Mouse (Mus musculus) neural tube, postnatal 0 days (tissue): ENCODE measurements around the gene Rnf225. TPM values are rescaled to one million over a fixed set of nuclear protein-coding genes. Genes with fewer than 3 reads are reported as not detected.

ENCODE experiments used
- polyA plus RNA-seq: library from polyadenylated mRNA; unstranded; fragments of >200 nt; fragmentation: Nextera tagmentation; extraction: Ambion mirVana; gene quantifications from 2 replicates; pipeline ENCODE4 v1.2.1, GENCODE M21; 2015

Gene Rnf225
- polyA plus RNA-seq, result 1.0 and 1.6 TPM in 2 replicates

DNA sequence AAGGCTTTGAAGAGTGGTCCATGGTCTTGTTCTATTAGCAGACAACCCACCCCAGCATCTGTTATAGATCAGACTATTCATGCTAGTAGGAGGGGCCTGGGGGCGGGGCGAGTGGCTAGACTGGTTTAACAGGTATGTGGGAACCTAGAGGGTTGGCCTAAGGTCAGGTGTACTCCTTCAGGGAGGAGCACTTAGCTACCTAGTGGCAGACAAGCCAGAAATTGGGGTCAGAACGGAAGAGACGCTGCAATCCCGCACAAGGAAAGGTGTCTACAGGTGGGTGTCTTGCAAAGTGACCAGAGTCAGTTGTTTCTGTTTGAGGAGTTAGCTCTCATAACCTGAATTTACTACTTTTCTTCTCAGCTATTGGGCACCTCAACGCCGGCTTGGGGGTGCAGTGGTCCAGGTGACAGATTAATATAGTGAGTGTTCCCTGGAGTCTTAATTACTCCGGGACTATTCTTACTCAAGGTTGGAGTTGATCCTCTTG lies at the start of gene Rnf225:
Rnf225 (plus strand) TSS at position 226 of the 490 bp plus-strand sequence.

DNA sequence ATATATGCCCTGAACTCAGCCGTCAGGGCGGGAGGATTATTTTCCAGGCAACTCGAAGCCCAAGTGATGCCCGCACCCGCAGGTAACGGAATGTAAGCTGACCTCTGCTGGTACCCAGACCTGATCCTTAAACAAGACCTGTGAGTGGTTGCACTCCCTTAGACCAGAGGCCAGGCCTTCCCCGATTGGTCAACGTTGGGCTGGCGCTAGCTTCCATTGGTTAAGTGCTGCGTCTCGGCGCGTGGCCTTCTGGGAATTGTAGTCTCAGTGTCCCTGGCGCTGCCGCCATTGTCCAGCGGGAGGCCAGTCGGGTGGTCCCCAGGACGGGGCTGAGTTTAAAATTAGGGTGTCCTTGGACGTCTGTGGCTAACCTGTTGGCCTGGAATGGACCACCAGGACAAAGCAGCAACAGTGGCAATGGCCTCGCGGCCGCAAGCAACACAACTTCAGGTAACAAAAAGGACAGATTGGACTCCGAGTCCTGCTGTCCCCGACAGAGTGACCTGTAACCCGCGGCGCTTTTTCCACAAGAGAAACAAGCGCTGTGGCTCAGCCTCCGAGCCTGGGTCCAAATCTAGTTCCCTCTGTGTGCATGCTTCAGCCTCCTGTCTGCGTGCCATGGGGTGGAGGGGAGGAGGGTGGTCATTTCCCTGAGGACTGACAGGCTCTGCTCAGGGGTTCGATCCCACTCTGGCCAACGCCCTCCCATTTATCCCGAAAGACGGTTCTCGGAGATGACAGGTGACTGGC lies 46.1 kb upstream of the Rnf225 start, which contains the start of gene Zfp128:
Zfp128 (plus strand) TSS at position 267 of the 750 bp plus-strand sequence.

GRCm38 (mm10) chr7:12897655-12898410 lies 29.4 kb upstream of the Rnf225 start, which contains the start of gene Zscan22:
Zscan22 (plus strand) TSS chr7:12897815.

GRCm38 (mm10) chr7:12921705-12922465 lies 5.3 kb upstream of the Rnf225 start, which contains the start of gene Rps5:
Rps5 (plus strand) TSS chr7:12922290.

DNA sequence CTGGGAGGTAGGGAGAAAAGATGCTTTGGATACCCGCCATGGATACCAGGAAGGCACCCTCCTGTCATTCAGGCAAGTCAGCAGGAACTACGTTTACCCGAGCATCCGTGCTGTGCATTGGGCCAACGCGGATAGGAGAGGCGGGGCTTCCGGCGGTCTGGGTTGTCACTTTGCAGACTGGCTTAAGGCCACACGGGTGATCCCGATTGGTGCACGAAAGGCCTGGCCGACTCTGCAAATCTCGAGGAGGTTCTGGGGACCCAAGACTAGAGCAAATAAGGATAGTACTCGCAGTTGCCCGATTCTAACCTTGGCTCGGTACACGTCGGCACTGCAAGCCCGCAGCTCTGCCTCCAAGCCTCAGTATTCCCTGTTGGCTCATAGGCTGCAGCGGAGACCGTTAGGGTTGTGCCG lies 38.5 kb downstream of the Rnf225 start, which contains the start of gene Zfp324:
Zfp324 (plus strand) TSS at position 161 of the 414 bp plus-strand sequence.

DNA sequence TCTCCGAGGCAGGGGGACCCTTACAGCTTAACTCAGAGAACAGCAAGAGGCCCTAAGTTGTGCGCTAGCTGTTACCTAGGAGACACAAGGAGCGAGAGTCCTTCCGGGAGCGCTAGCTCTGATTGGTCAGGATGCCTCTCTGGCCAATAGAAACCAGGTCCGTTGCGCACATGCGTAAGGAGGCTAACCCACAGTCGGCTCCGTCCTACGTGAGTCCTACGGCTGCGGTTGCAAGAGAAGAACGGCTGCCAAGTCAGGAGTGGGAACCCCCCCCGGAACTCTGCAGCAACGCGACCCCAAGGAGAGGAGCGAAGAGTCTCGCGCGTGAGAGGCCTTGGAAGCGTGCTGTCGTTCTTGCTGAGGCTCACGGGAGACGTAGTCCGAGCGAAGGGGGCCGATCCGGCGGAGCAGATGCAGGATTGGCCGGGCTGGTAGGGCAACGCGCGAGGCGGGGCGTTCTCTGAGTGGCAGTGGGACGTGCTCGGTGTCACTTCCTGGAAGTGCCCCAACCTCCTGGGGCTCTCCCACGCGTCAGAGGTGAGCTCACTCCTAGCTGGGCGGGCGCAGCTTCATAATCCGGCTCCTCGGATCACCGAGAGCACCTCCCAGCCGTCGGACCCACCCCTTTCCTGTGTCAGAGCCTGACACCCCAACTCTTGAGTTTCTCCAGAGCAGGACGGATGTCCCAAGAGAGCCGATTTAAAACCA lies 50.6 kb downstream of the Rnf225 start, which contains the start of gene Zfp446:
Zfp446 (plus strand) TSS at position 167 of the 708 bp plus-strand sequence.

Other genes starting within 250 kb of the Rnf225 start
- not detected in 2 replicates for gene Vmn2r55, start 242.4 kb upstream of the Rnf225 start, polyA plus RNA-seq
- not detected in 2 replicates for gene Vmn2r56, start 192.4 kb upstream of the Rnf225 start, polyA plus RNA-seq
- gene Zscan18, start 123.8 kb upstream of the Rnf225 start, polyA plus RNA-seq, result 19.4 and 23.9 TPM in 2 replicates
- 18.5 and 20.4 TPM in 2 replicates for gene Zfp329, start 108.6 kb upstream of the Rnf225 start, polyA plus RNA-seq
- gene Zfp110, start 92.7 kb upstream of the Rnf225 start, polyA plus RNA-seq, result 15.4 and 15.5 TPM in 2 replicates
- gene Zfp128, start 46.2 kb upstream of the Rnf225 start, polyA plus RNA-seq, result 4.5 and 5.1 TPM in 2 replicates
- gene Zscan22, start 29.6 kb upstream of the Rnf225 start, polyA plus RNA-seq, result 6.8 TPM in 2 replicates
- 620 and 632 TPM in 2 replicates for gene Rps5, start 5.1 kb upstream of the Rnf225 start, polyA plus RNA-seq
- gene Zfp324, start 38.4 kb downstream of the Rnf225 start, polyA plus RNA-seq, result 10.5 and 12.2 TPM in 2 replicates
- 6.8 and 7.0 TPM in 2 replicates for gene Zfp446, start 50.4 kb downstream of the Rnf225 start, polyA plus RNA-seq
- 0.17 and 0.32 TPM in 2 replicates for gene Slc27a5, start 70.8 kb downstream of the Rnf225 start, polyA plus RNA-seq
- 179 and 196 TPM in 2 replicates for gene Trim28, start 71.7 kb downstream of the Rnf225 start, polyA plus RNA-seq
- 28.3 and 32.5 TPM in 2 replicates for gene Zbtb45, start 82.6 kb downstream of the Rnf225 start, polyA plus RNA-seq
- 180 and 183 TPM in 2 replicates for gene Chmp2a, start 107.4 kb downstream of the Rnf225 start, polyA plus RNA-seq
- 188 and 191 TPM in 2 replicates for gene Ube2m, start 110.9 kb downstream of the Rnf225 start, polyA plus RNA-seq
- 8.7 and 10.4 TPM in 2 replicates for gene Mzf1, start 127.3 kb downstream of the Rnf225 start, polyA plus RNA-seq
- gene Vmn1r85, start 167.8 kb downstream of the Rnf225 start, polyA plus RNA-seq, result 0.30 and 0.38 TPM in 2 replicates
- not detected in 2 replicates for gene Vmn1r86, start 192.5 kb downstream of the Rnf225 start, polyA plus RNA-seq
- gene Vmn1r87, start 212.7 kb downstream of the Rnf225 start, polyA plus RNA-seq, result not detected in 2 replicates
- gene Vmn1r88, start 232.2 kb downstream of the Rnf225 start, polyA plus RNA-seq, result not detected in 2 replicates